Mouse (Mus musculus) hindbrain, postnatal 0 days (tissue): ENCODE measurements around the gene Esrra. TPM values are rescaled to one million over a fixed set of nuclear protein-coding genes. Genes with fewer than 3 reads are reported as not detected.

Experiments used
- ATAC-seq: fragments of 200-750 bp; cut with Nextera tagmentation; 2 replicates; pipeline ENCODE4 v1.8.0; 2017; ENCODE audit warnings: mild to moderate bottlenecking, moderate TSS enrichment, moderate library complexity
- DNase-seq: peaks from one replicate; pipeline ENCODE4 v3.0.0-alpha.2; 2015; ENCODE audit warnings: low spot score
- H3K27ac ChIP-seq: fragments of 300-500 bp; sonication (generic); 2 replicates; pipeline ENCODE4 v1.5.1; 2014; ENCODE audit warnings: mild to moderate bottlenecking
- H3K27me3 ChIP-seq: fragments of 300-500 bp; sonication (generic); 2 replicates; pipeline ENCODE4 v1.6.1; 2014; ENCODE audit warnings: low read length, mixed read lengths; ENCODE audit not compliant: insufficient read depth
- H3K36me3 ChIP-seq: fragments of 300-500 bp; sonication (generic); 2 replicates; pipeline ENCODE4 v1.6.1; 2014; ENCODE audit warnings: low read length, mixed read lengths; ENCODE audit not compliant: insufficient read depth
- H3K4me1 ChIP-seq: fragments of 300-500 bp; sonication (generic); 2 replicates; pipeline ENCODE4 v1.6.1; 2014; ENCODE audit warnings: antibody characterized with exemption, low read length, mixed read lengths; ENCODE audit not compliant: insufficient read depth
- H3K4me2 ChIP-seq: fragments of 300-500 bp; sonication (generic); 2 replicates; pipeline ENCODE4 v1.6.1; 2014; ENCODE audit warnings: low read depth, mild to moderate bottlenecking, low read length, moderate library complexity, mixed read lengths
- H3K4me3 ChIP-seq: fragments of 300-500 bp; sonication (generic); 2 replicates; pipeline ENCODE4 v1.5.1; 2014; ENCODE audit warnings: low read length
- H3K9ac ChIP-seq: fragments of 300-500 bp; sonication (generic); replicated peaks from 2 replicates; pipeline ENCODE4 v1.6.1; 2014; ENCODE audit warnings: mild to moderate bottlenecking, low read length, moderate library complexity, mixed read lengths
- H3K9me3 ChIP-seq: fragments of 300-500 bp; sonication (generic); 2 replicates; pipeline ENCODE4 v1.6.1; 2016; ENCODE audit warnings: low read length, mixed read lengths
- CTCF ChIP-seq: IDR thresholded peaks from 2 replicates; pipeline ENCODE4 v1.5.1; 2016; ENCODE audit warnings: antibody characterized with exemption, control low read depth, low read depth
- WGBS: fragments of 180-500 bp; shearing (Covaris S2); extraction: QIAGEN DNeasy Blood & Tissue Kit; methylation state at CpG from one replicate; pipeline ENCODE4 v1.1.7; 2014; 5-methylcytosine and 5-hydroxymethylcytosine counted together
- microRNA-seq, 2 experiments: library from miRNA; unstranded; fragments of <30 nt; microRNA quantifications; one replicate each; pipeline ENCODE4; 2016
- polyA plus RNA-seq: library from polyadenylated mRNA; unstranded; fragments of >200 nt; fragmentation: Nextera tagmentation; extraction: Ambion mirVana; gene quantifications from 2 replicates; pipeline ENCODE4 v1.2.1, GENCODE M21; 2015
- total RNA-seq: library from RNA; depleted of rRNA; stranded (reverse); fragments of >200 nt; gene quantifications from 2 replicates; pipeline ENCODE4 v1.2.3, GENCODE M21; 2014; rRNA removed

Gene Esrra
- total and polyA plus RNA-seq, 2 experiments from 2014 or later, result 12.3 to 61.6 TPM

DNA sequence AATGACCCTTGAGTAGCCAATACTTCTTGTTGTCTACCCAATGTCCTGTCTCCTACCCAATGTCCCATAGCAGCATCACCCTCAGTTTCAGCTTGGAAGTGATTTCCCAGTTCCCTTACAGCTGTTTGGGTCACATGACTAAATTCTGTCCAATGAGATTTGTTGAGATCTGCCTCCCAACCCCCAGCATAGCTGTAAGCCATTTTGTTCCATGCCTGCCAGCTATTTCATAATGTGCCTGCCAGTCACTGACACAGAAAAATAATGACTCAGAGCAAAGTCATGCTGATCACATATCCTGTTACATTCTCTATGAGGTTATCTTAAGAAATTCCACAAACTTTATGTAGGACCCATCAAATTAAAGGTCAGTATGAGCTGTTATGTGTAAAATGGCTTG is 44.8 kb downstream of the Esrra start:
- no peak for TF ChIP-seq CTCF
- Histone ChIP-seq H3K36me3 (no peaks in the 10 kb centered on the region), H3K9me3 (peaks cover 8% of the 10 kb centered on the region), H3K4me3 (no peak overlapping the region), H3K4me1 (no peaks in the 10 kb centered on the region), H3K4me2 (no peak overlapping the region), H3K27me3 (no peaks in the 10 kb centered on the region), H3K27ac (no peak overlapping the region), H3K9ac (no peak overlapping the region)
- no peak for ATAC-seq
- no peak for DNase-seq

GRCm38 (mm10) chr19:6875834-6876233 is 45.8 kb downstream of the Esrra start:
- DNase-seq, result no peak

DNA sequence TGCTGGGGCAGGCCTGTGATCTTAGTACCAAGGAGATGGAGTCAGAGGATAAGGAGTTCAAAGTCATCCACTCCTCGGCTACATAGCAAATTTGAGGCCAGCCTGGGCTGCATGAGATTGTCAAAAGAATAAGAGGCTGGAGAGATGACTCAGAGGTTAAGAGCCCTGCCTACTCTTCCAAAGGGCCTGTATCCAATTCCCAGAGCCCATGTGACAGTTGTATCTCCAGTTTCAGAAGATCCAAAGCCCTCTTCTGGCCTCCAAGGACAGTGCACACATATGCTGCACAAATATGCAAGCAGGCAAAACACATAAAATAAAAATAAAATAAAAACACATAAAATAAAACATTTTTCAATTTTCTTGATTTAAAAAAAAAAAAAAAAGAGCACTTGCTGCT is 47.4 kb downstream of the Esrra start:
- H3K4me1 ChIP-seq, result no peaks in the 10 kb centered on the region
- no peak for TF ChIP-seq CTCF
- H3K4me2 ChIP-seq, result no peak overlapping the region
- ATAC-seq, result no peak
- 85% methylated on average over 1 of the region's 1 CpGs for WGBS
- H3K27me3 ChIP-seq, result no peaks in the 10 kb centered on the region
- DNase-seq, result no peak
- no peak overlapping the region for H3K4me3 ChIP-seq
- no peaks in the 10 kb centered on the region; the same call in 1 of the 2 replicates for H3K9me3 ChIP-seq
- no peak overlapping the region for H3K9ac ChIP-seq
- H3K27ac ChIP-seq, result no peak overlapping the region
- no peaks in the 10 kb centered on the region for H3K36me3 ChIP-seq

More at GRCm38 (mm10) chr19:6875834-6876233, 45.8 kb downstream of the Esrra start:
- no peaks in the 10 kb centered on the region for H3K27me3 ChIP-seq
- peaks cover 5% of the 10 kb centered on the region for H3K9me3 ChIP-seq
- ATAC-seq, result no peak
- WGBS, result 88% methylated on average over 6 of the region's 6 CpGs
- no peak overlapping the region for H3K4me3 ChIP-seq
- no peaks in the 10 kb centered on the region for H3K4me1 ChIP-seq
- H3K9ac ChIP-seq, result no peak overlapping the region
- no peaks in the 10 kb centered on the region for H3K36me3 ChIP-seq
- no peak for TF ChIP-seq CTCF
- H3K4me2 ChIP-seq, result no peak overlapping the region
- H3K27ac ChIP-seq, result no peak overlapping the region

GRCm38 (mm10) chr19:6872701-6873100 is 48.9 kb downstream of the Esrra start:
- Histone ChIP-seq H3K9me3 (no peaks in the 10 kb centered on the region), H3K27me3 (no peaks in the 10 kb centered on the region), H3K27ac (no peak overlapping the region), H3K4me3 (no peak overlapping the region), H3K4me2 (no peak overlapping the region), H3K9ac (no peak overlapping the region), H3K4me1 (no peaks in the 10 kb centered on the region), H3K36me3 (no peaks in the 10 kb centered on the region)
- DNase-seq, result no peak
- 78% methylated on average over 3 of the region's 3 CpGs for WGBS
- no peak for ATAC-seq
- TF ChIP-seq CTCF, result no peak

DNA sequence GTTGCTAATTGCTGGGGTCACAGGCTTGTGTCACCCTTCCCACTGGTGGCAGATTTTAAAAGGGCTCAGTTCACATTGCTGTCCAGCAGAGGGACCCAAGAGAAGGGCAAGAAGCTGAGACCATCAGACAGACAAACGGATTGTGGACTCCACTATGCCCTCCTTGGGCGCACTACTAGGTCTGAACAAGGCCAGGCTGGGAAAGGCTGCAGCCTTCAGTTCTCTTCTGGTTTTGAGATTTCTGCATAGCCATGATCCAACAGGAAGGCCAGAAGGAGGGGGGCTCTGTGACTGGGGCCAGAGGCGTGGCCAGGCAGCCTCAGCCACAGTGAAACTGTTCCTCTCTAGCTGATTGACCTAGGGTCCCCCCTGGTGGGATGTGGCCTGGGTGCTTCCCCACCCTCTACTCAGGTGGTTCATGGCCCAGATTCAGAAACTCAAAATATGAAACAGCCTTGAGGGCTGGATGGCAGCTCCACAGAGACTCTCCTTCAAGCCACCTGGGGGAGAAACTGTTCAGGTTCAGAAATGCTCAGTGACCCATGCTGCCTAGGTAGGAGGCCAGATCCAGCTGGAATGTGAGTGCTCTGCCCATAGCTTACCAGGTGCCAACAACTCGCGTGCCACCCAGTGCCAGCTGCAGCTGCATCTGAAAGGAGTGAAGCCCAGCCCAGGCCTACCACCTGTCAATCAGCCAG is 49.9 kb downstream of the Esrra start:
- peak; percentile 62 for TF ChIP-seq CTCF
- 64% methylated on average over 5 of the region's 5 CpGs for WGBS

GRCm38 (mm10) chr19:6869355-6869754 is 52.3 kb downstream of the Esrra start:
- H3K4me2 ChIP-seq, result no peak overlapping the region

More for the DNA sequence above, 49.9 kb downstream of the Esrra start:
- H3K4me2 ChIP-seq, result no peak overlapping the region
- H3K27me3 ChIP-seq, result no peaks in the 10 kb centered on the region
- no peak overlapping the region for H3K4me3 ChIP-seq
- no peak for ATAC-seq
- no peak overlapping the region for H3K9ac ChIP-seq
- no peaks in the 10 kb centered on the region for H3K9me3 ChIP-seq
- no peak for DNase-seq
- H3K4me1 ChIP-seq, result no peaks in the 10 kb centered on the region
- no peaks in the 10 kb centered on the region for H3K36me3 ChIP-seq
- no peak overlapping the region for H3K27ac ChIP-seq

DNA sequence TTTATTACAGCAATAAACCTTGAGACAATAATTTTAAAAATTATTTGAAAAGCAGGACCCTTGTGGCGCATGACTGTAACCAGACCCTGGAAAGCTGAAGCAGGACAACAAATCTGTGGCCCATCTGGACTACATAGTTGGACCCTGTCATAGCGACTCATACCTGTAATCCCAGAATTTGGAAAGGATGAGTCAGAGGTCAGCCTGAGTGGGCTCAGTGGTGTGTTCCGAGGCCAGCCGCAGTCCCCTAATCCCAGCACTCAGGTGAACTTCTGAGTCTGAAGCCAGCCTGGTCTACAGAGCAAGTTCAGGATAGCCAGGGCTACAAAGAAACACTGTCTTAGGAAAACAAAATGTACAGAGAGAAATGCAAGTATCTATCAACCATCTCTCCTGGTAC is 60.2 kb downstream of the Esrra start:
- 93% methylated on average over 4 of the region's 4 CpGs for WGBS
- ATAC-seq (no peak), DNase-seq (no peak)

More at GRCm38 (mm10) chr19:6869355-6869754, 52.3 kb downstream of the Esrra start:
- no peak for TF ChIP-seq CTCF
- DNase-seq, result no peak
- Histone ChIP-seq H3K9me3 (no peaks in the 10 kb centered on the region), H3K27me3 (no peaks in the 10 kb centered on the region), H3K4me3 (no peak overlapping the region), H3K9ac (no peak overlapping the region), H3K4me1 (no peaks in the 10 kb centered on the region), H3K27ac (no peak overlapping the region), H3K36me3 (no peaks in the 10 kb centered on the region)
- 10% methylated on average over 5 of the region's 5 CpGs for WGBS
- ATAC-seq, result no peak

More for the DNA sequence above, 60.2 kb downstream of the Esrra start:
- no peak overlapping the region for H3K4me3 ChIP-seq
- no peaks in the 10 kb centered on the region for H3K36me3 ChIP-seq
- no peak overlapping the region for H3K4me2 ChIP-seq
- no peak overlapping the region for H3K27ac ChIP-seq
- H3K9ac ChIP-seq, result no peak overlapping the region
- H3K4me1 ChIP-seq, result no peaks in the 10 kb centered on the region
- no peaks in the 10 kb centered on the region for H3K9me3 ChIP-seq
- H3K27me3 ChIP-seq, result no peaks in the 10 kb centered on the region
- TF ChIP-seq CTCF, result no peak

Small RNAs within 50 kb of the gene (microRNA-seq; reads per million reads assigned to microRNA genes)
- gene Mir6990, result 1.8 to 2.6 reads per million in 2 experiments

Other genes starting within 250 kb of the Esrra start
- 26.0 and 27.7 TPM in 2 replicates for gene Rps6ka4, start 81.2 kb downstream of the Esrra start, total RNA-seq
- 19.5 and 22.1 TPM in 2 replicates for gene Rps6ka4, start 81.2 kb downstream of the Esrra start, polyA plus RNA-seq
- 1.8 and 2.2 TPM in 2 replicates for gene Ccdc88b, start 63.6 kb downstream of the Esrra start, total RNA-seq
- gene Ccdc88b, start 63.6 kb downstream of the Esrra start, polyA plus RNA-seq, result 1.2 and 1.5 TPM in 2 replicates
- gene Trmt112, start 12.1 kb downstream of the Esrra start, total RNA-seq, result 61.7 and 68.6 TPM in 2 replicates
- gene Trmt112, start 12.1 kb downstream of the Esrra start, polyA plus RNA-seq, result 109 and 111 TPM in 2 replicates
- gene Prdx5, start 11.7 kb downstream of the Esrra start, total RNA-seq, result 184 and 228 TPM in 2 replicates
- 587 and 589 TPM in 2 replicates for gene Prdx5, start 11.7 kb downstream of the Esrra start, polyA plus RNA-seq
- gene Catsperz, start 3.6 kb upstream of the Esrra start, total RNA-seq, result 2.0 TPM in 1 of 2 replicates, not detected in the other
- 2.9 and 3.7 TPM in 2 replicates for gene Catsperz, start 3.6 kb upstream of the Esrra start, polyA plus RNA-seq
- 13.3 and 17.6 TPM in 2 replicates for gene Kcnk4, start 12.7 kb upstream of the Esrra start, total RNA-seq
- 15.9 and 21.7 TPM in 2 replicates for gene Kcnk4, start 12.7 kb upstream of the Esrra start, polyA plus RNA-seq
- gene Bad, start 20.0 kb upstream of the Esrra start, total RNA-seq, result 58.2 and 67.0 TPM in 2 replicates
- 86.6 and 88.0 TPM in 2 replicates for gene Bad, start 20.0 kb upstream of the Esrra start, polyA plus RNA-seq
- 122 and 129 TPM in 2 replicates for gene Gpr137, start 20.7 kb upstream of the Esrra start, total RNA-seq
- 65.6 and 68.7 TPM in 2 replicates for gene Gpr137, start 20.7 kb upstream of the Esrra start, polyA plus RNA-seq
- gene Ppp1r14b, start 53.2 kb upstream of the Esrra start, total RNA-seq, result 150 and 155 TPM in 2 replicates
- 198 and 210 TPM in 2 replicates for gene Ppp1r14b, start 53.2 kb upstream of the Esrra start, polyA plus RNA-seq
- 18.5 and 23.1 TPM in 2 replicates for gene Plcb3, start 54.7 kb upstream of the Esrra start, total RNA-seq
- 11.1 and 14.4 TPM in 2 replicates for gene Plcb3, start 54.7 kb upstream of the Esrra start, polyA plus RNA-seq
- gene Fkbp2, start 58.7 kb upstream of the Esrra start, total RNA-seq, result 8.3 and 29.2 TPM in 2 replicates
- gene Fkbp2, start 58.7 kb upstream of the Esrra start, polyA plus RNA-seq, result 169 and 177 TPM in 2 replicates
- gene Vegfb, start 65.8 kb upstream of the Esrra start, total RNA-seq, result 40.5 and 40.9 TPM in 2 replicates
- gene Vegfb, start 65.8 kb upstream of the Esrra start, polyA plus RNA-seq, result 90.8 and 92.3 TPM in 2 replicates
- 13.5 and 28.3 TPM in 2 replicates for gene Dnajc4, start 70.8 kb upstream of the Esrra start, total RNA-seq
- 25.6 and 29.5 TPM in 2 replicates for gene Dnajc4, start 70.8 kb upstream of the Esrra start, polyA plus RNA-seq
- gene Nudt22, start 74.3 kb upstream of the Esrra start, total RNA-seq, result 17.4 and 19.7 TPM in 2 replicates
- gene Nudt22, start 74.3 kb upstream of the Esrra start, polyA plus RNA-seq, result 20.8 and 23.1 TPM in 2 replicates
- 31.1 and 33.0 TPM in 2 replicates for gene Trpt1, start 74.3 kb upstream of the Esrra start, total RNA-seq
- 22.9 and 23.5 TPM in 2 replicates for gene Trpt1, start 74.3 kb upstream of the Esrra start, polyA plus RNA-seq
- 4.0 and 7.5 TPM in 2 replicates for gene Fermt3, start 97.7 kb upstream of the Esrra start, total RNA-seq
- gene Fermt3, start 97.7 kb upstream of the Esrra start, polyA plus RNA-seq, result 3.5 and 4.0 TPM in 2 replicates
- 87.3 and 89.0 TPM in 2 replicates for gene Stip1, start 118.2 kb upstream of the Esrra start, total RNA-seq
- 146 and 151 TPM in 2 replicates for gene Stip1, start 118.2 kb upstream of the Esrra start, polyA plus RNA-seq
- gene Macrod1, start 135.0 kb upstream of the Esrra start, total RNA-seq, result 4.8 and 9.5 TPM in 2 replicates
- 6.5 and 6.7 TPM in 2 replicates for gene Macrod1, start 135.0 kb upstream of the Esrra start, polyA plus RNA-seq
- gene Flrt1, start 183.9 kb upstream of the Esrra start, total RNA-seq, result 8.4 and 10.1 TPM in 2 replicates
- gene Flrt1, start 183.9 kb upstream of the Esrra start, polyA plus RNA-seq, result 7.8 and 8.1 TPM in 2 replicates